Mouse (Mus musculus) limb, embryonic 15.5 days (tissue): ENCODE measurements around the gene Mast3. TPM values are rescaled to one million over a fixed set of nuclear protein-coding genes. Genes with fewer than 3 reads are reported as not detected.

ENCODE experiments used
- ATAC-seq: fragments of 200-750 bp; cut with Nextera tagmentation; 2 replicates; pipeline ENCODE4 v1.8.0; 2017; ENCODE audit warnings: low read depth, moderate TSS enrichment; ENCODE audit not compliant: insufficient number of reproducible peaks, low FRiP score, low TSS enrichment
- H3K27ac ChIP-seq: fragments of 300-500 bp; sonication (generic); 2 replicates; pipeline ENCODE4 v1.5.1; 2015; ENCODE audit warnings: moderate library complexity, mild to moderate bottlenecking, inconsistent platforms
- H3K27me3 ChIP-seq: fragments of 300-500 bp; sonication (generic); 2 replicates; pipeline ENCODE4 v1.6.1; 2015; ENCODE audit warnings: inconsistent platforms
- H3K36me3 ChIP-seq: fragments of 300-500 bp; sonication (generic); 2 replicates; pipeline ENCODE4 v1.6.1; 2015; ENCODE audit warnings: inconsistent platforms
- H3K4me1 ChIP-seq: fragments of 300-500 bp; sonication (generic); 2 replicates; pipeline ENCODE4 v1.6.1; 2015; ENCODE audit warnings: inconsistent platforms
- H3K4me2 ChIP-seq: fragments of 300-500 bp; sonication (generic); 2 replicates; pipeline ENCODE4 v1.6.1; 2015; ENCODE audit warnings: mild to moderate bottlenecking, inconsistent platforms
- H3K4me3 ChIP-seq: fragments of 300-500 bp; sonication (generic); 2 replicates; pipeline ENCODE4 v1.5.1; 2015; ENCODE audit warnings: mild to moderate bottlenecking, inconsistent platforms
- H3K9ac ChIP-seq: fragments of 300-500 bp; sonication (generic); 2 replicates; pipeline ENCODE4 v1.6.1; 2015; ENCODE audit warnings: inconsistent platforms
- H3K9me3 ChIP-seq: fragments of 300-500 bp; sonication (generic); 2 replicates; pipeline ENCODE4 v1.6.1; 2016; ENCODE audit warnings: inconsistent platforms
- WGBS: fragments of 180-500 bp; shearing (Covaris S2); methylation state at CpG from one replicate; pipeline ENCODE4 v1.1.7; 2015; 5-methylcytosine and 5-hydroxymethylcytosine counted together
- polyA plus RNA-seq: library from polyadenylated mRNA; unstranded; fragments of >200 nt; fragmentation: Nextera tagmentation; extraction: Ambion mirVana; gene quantifications from 2 replicates; pipeline ENCODE4 v1.2.1, GENCODE M21; 2015

Mast3 gene
- 13.8 and 14.4 TPM in 2 replicates for polyA plus RNA-seq

DNA sequence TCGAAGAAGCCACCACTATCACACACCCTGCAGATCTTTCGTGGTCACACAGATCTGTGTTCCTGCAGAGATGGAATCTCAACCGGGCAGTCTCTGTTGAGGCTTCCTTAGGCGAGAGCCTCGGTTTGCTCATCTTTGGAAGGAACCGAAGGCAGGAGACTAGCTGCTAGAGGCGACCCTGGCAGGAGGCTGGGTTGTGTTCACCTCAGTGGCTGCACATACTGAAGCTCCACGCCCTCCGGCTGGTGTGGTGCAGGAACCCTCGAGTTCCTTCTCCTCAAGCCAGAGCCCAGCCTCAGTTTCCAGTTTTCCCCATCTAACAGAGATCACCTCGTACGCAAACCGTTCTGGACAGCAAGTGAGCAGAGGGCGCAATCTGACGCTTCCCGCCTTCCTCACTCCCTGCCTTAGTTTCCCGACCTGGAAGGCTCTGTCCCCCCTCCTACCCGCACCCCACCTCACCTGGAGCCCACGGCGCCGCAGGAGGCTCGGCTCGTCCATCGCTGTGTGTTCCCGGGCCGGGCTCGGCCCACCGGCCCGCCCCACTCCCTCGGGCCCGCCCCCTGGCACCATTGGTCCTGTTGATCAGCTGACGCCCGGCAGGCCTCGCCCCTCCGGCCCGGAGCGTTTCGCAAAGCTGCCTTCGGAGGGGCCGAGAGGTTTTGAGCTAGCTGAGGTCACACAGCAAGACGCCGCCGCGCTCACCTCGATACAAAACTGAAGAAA is at the start of gene Mast3:
Gene Mast3, minus strand, starts transcription at position 574 of the 726 bp plus-strand sequence.
- H3K4me3 ChIP-seq: peak within 1 kb of the TSS; percentile 48
- peaks cover 15% of the 10 kb centered on the region for H3K4me1 ChIP-seq
- ATAC-seq: peak; percentile 70
- peak within 1 kb of the TSS; percentile 72 for H3K4me2 ChIP-seq
- peak within 1 kb of the TSS; percentile 33; the same call in 1 of the 2 replicates for H3K9ac ChIP-seq
- no peaks in the 10 kb centered on the region for H3K9me3 ChIP-seq
- peaks cover 51% of the 10 kb centered on the region for H3K27me3 ChIP-seq
- H3K36me3 ChIP-seq: no peaks in the 10 kb centered on the region
- WGBS: 1% methylated on average over 45 of the region's 45 CpGs
- H3K27ac ChIP-seq: no peak within 1 kb of the TSS

DNA sequence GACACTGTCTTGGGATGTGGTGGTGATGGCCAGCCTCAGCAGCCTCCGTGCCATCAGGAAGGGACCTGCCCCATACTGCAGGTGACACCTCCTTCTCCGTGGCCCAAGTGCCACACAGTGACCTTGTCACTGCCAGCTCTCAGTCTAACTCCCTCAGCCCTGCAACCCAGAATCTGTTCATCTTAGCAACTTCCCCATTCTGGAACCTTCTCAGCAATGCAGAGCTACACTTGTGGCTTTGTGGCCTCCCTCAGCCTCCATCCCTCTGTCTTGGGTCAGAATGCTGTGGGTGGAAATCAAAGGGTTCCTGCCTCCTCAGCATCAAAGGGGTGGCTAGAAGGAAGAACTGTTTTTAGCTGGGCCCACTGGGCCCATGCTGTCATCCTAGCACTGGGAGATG is 49.0 kb upstream of the Mast3 start:
- no peaks in the 10 kb centered on the region for H3K9me3 ChIP-seq
- WGBS: 66% methylated on average over 2 of the region's 2 CpGs
- no peak for ATAC-seq

DNA sequence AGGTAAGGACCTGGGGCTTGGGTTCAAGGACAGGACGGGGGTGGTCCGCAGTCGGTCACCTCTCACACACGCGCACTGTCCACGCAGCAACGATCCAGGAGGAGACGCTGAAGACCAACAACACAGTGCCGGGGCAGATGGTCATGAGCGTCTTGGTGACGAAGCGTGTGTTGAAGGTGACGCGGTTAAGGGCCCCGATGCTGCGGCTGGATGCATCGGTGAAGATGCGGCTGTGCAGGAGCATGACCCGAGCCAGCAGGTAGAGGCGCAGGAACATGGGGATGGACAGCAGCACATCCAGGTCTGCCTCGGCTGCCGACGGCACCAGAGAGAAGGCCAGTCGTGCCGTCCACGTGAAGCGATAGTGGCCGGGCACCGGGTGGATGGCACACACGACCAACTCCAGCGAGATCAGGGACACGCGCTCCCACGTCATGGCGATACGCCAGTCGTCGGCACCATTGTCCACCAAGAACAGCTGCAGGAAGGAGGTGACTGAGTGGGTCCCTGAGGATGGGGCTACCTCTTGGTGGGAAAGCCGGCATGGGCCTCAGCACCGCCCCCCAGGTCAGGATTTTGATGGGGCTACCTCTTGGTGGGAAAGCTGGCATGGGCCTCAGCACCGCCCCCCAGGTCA is 47.9 kb upstream of the Mast3 start:
- no peak for ATAC-seq
- Histone ChIP-seq H3K27me3 (no peaks in the 10 kb centered on the region), H3K27ac (no peak overlapping the region), H3K9me3 (no peaks in the 10 kb centered on the region), H3K36me3 (no peaks in the 10 kb centered on the region), H3K4me1 (peaks cover 27% of the 10 kb centered on the region), H3K4me2 (no peak overlapping the region), H3K4me3 (no peak overlapping the region), H3K9ac (no peak overlapping the region)
- WGBS: 90% methylated on average over 41 of the region's 41 CpGs

More for the DNA sequence above, 49.0 kb upstream of the Mast3 start:
- H3K4me2 ChIP-seq: no peak overlapping the region
- peaks cover 37% of the 10 kb centered on the region for H3K4me1 ChIP-seq
- no peaks in the 10 kb centered on the region for H3K27me3 ChIP-seq
- H3K9ac ChIP-seq: no peak overlapping the region
- no peak overlapping the region for H3K27ac ChIP-seq
- no peaks in the 10 kb centered on the region for H3K36me3 ChIP-seq
- no peak overlapping the region for H3K4me3 ChIP-seq

GRCm38 (mm10) chr8:70851837-70852236 is 47.0 kb upstream of the Mast3 start:
- Histone ChIP-seq H3K9ac (no peak overlapping the region), H3K4me3 (no peak overlapping the region), H3K36me3 (no peaks in the 10 kb centered on the region), H3K27me3 (no peaks in the 10 kb centered on the region; the same call in 1 of the 2 replicates), H3K27ac (no peak overlapping the region), H3K4me2 (no peak overlapping the region), H3K9me3 (no peaks in the 10 kb centered on the region), H3K4me1 (peaks cover 19% of the 10 kb centered on the region)
- ATAC-seq: no peak
- WGBS: 28% methylated on average over 6 of the region's 6 CpGs

DNA sequence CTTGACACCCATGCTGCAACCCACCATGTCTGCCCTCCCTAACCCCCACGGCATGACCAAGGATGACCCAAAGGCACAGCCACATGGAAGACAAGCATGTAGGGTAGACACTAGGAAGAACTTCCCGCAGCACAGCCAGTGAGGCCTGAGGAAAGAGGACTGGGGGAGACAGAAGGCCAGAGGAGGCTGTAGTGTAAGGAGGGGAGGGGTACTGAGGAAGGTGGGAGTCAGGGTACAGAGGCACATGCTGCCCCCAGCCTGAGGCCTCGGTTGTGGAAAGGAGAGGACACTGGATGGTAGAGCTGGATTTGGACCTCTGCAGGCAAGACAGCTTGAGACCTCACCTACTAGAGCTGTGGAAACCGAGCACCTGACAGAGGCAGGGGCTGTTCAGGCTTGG is 46.1 kb upstream of the Mast3 start:
- 86% methylated on average over 4 of the region's 4 CpGs for WGBS
- no peaks in the 10 kb centered on the region for H3K36me3 ChIP-seq
- H3K9me3 ChIP-seq: no peaks in the 10 kb centered on the region
- no peak for ATAC-seq
- H3K27ac ChIP-seq: no peak overlapping the region
- H3K4me2 ChIP-seq: no peak overlapping the region
- no peak overlapping the region for H3K9ac ChIP-seq
- peaks cover 13% of the 10 kb centered on the region for H3K4me1 ChIP-seq
- no peaks in the 10 kb centered on the region; the same call in 1 of the 2 replicates for H3K27me3 ChIP-seq
- no peak overlapping the region for H3K4me3 ChIP-seq

DNA sequence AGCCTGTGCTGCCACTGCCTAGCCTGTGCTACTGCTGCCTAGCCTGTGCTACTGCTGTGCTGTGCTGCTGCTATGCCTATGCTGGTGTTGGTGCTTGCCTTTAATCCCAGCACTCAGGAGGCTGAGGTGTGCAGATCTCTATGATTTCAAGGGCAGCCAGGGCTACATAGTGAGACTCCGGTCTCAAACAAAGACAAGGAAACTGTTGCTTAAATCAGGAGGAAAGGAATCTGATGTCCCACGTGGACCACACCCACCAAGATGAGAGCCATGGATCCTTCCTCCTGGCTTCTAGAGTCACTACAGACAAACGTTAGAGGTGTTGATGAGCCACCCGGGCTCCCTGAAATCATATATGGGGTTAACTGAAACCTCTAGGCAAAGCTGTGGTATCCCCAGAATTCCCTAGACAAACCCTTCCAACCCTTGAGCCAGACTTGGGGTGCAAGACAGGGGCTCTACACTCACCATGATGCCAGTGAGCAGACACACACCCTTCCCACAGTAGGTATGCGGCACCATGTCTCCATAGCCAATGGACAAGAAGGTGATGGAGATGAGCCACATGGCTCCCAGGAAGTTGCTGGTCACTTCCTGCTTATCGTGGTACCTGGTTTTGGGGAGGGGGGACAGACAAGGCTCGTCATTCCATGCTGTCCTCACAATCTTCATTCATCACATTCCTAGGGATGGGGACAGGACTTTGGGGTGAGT is 45.4 kb upstream of the Mast3 start:
- no peaks in the 10 kb centered on the region for H3K36me3 ChIP-seq
- no peak overlapping the region for H3K4me3 ChIP-seq
- ATAC-seq: no peak
- H3K9ac ChIP-seq: no peak overlapping the region
- no peaks in the 10 kb centered on the region; the same call in 1 of the 2 replicates for H3K27me3 ChIP-seq
- peaks cover 13% of the 10 kb centered on the region for H3K4me1 ChIP-seq
- whole genome bisulfite sequencing: 72% methylated on average over 7 of the region's 7 CpGs
- H3K4me2 ChIP-seq: no peak overlapping the region
- H3K27ac ChIP-seq: no peak overlapping the region
- no peaks in the 10 kb centered on the region for H3K9me3 ChIP-seq

DNA sequence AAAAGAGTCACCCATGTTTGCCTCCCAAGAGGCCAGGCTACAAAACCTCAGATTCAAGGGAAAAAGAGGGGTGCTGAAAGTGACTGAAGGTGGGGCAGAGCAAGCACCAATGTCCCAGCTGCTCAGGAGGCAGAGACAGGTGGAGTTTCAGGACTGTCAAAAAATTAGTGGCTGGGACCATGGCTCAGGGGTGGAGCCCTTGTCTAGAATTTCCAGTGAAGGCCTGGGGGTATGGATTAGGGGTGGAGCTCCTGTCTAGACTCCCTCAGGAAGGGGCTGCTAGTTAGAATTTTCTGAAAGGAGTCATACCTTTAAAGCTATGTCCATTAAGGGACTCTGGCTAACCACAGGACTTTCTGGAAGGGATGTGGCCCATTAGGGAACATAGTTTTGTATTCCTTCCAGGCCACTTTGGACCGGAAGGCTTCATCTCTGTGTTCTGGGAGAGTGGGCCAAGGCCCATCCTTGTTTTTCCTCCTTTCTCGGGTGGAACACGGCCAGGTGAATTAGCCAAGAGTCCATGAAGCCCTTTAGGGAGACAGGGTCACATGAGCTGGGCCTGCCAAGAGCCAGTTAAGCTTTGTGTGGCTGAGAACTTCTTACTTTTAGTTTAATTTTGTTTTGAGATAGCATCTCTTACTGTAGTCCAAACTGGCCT is 44.6 kb upstream of the Mast3 start:
- no peaks in the 10 kb centered on the region for H3K9me3 ChIP-seq
- no peak for ATAC-seq
- no peaks in the 10 kb centered on the region for H3K36me3 ChIP-seq
- WGBS: 69% methylated on average over 3 of the region's 3 CpGs
- H3K4me1 ChIP-seq: peaks cover 20% of the 10 kb centered on the region
- H3K9ac ChIP-seq: no peak overlapping the region
- H3K4me3 ChIP-seq: no peak overlapping the region
- no peak overlapping the region for H3K27ac ChIP-seq
- H3K4me2 ChIP-seq: no peak overlapping the region
- no peaks in the 10 kb centered on the region; the same call in 1 of the 2 replicates for H3K27me3 ChIP-seq

GRCm38 (mm10) chr8:70846371-70847154 is 41.7 kb upstream of the Mast3 start:
- Histone ChIP-seq H3K4me2 (no peak overlapping the region), H3K9me3 (no peaks in the 10 kb centered on the region), H3K4me3 (no peak overlapping the region), H3K36me3 (no peaks in the 10 kb centered on the region), H3K27ac (no peak overlapping the region), H3K4me1 (peaks cover 11% of the 10 kb centered on the region), H3K27me3 (no peaks in the 10 kb centered on the region; the same call in 1 of the 2 replicates), H3K9ac (no peak overlapping the region)
- whole genome bisulfite sequencing: 49% methylated on average over 15 of the region's 15 CpGs
- ATAC-seq: no peak

DNA sequence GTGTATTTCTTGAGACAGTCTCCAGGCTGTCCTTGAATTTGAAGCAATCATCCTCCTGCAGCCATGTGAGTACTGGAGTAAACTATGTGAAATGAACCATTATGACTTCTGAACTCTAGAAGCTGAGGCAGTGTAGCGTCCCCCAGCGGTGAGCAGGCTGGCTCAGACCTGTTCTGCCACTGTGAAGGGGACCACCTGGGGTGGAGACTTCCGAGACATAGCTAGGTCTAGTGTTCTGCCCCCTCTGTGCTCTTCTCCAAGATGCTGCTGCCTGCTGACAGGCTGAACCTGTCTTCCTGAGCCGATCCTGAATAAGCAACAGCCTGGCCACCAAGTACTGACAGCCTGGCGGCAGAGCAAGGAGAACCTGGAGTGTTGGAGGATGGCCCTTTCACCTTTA is 40.3 kb upstream of the Mast3 start:
- 49% methylated on average over 5 of the region's 5 CpGs for WGBS
- no peaks in the 10 kb centered on the region for H3K36me3 ChIP-seq
- ATAC-seq: no peak
- no peaks in the 10 kb centered on the region; the same call in 1 of the 2 replicates for H3K27me3 ChIP-seq
- peaks cover 21% of the 10 kb centered on the region for H3K4me1 ChIP-seq
- no peak overlapping the region for H3K9ac ChIP-seq
- H3K27ac ChIP-seq: no peak overlapping the region
- H3K4me3 ChIP-seq: no peak overlapping the region
- H3K4me2 ChIP-seq: no peak overlapping the region
- no peaks in the 10 kb centered on the region for H3K9me3 ChIP-seq

GRCm38 (mm10) chr8:70844523-70844922 is 39.7 kb upstream of the Mast3 start:
- H3K4me1 ChIP-seq: peaks cover 24% of the 10 kb centered on the region
- no peaks in the 10 kb centered on the region for H3K9me3 ChIP-seq
- H3K4me3 ChIP-seq: no peak overlapping the region
- H3K27ac ChIP-seq: no peak overlapping the region
- H3K36me3 ChIP-seq: no peaks in the 10 kb centered on the region
- H3K4me2 ChIP-seq: no peak overlapping the region
- H3K9ac ChIP-seq: 0 out of 2 replicates have a peak overlapping the region, but pooled peaks have one; percentile 14
- 2% methylated on average over 6 of the region's 6 CpGs for WGBS
- ATAC-seq: no peak
- H3K27me3 ChIP-seq: no peaks in the 10 kb centered on the region; the same call in 1 of the 2 replicates

GRCm38 (mm10) chr8:70843941-70844340 is 39.1 kb upstream of the Mast3 start:
- Histone ChIP-seq H3K27ac (no peak overlapping the region), H3K4me2 (no peak overlapping the region), H3K9me3 (no peaks in the 10 kb centered on the region), H3K4me3 (no peak overlapping the region), H3K9ac (0 out of 2 replicates have a peak overlapping the region, but pooled peaks have one; percentile 14), H3K27me3 (no peaks in the 10 kb centered on the region; the same call in 1 of the 2 replicates), H3K4me1 (peaks cover 24% of the 10 kb centered on the region), H3K36me3 (no peaks in the 10 kb centered on the region)
- ATAC-seq: no peak
- 87% methylated on average over 8 of the region's 8 CpGs for WGBS
